Mouse (Mus musculus) embryonic facial prominence, embryonic 11.5 days (tissue): ENCODE measurements around the gene Dlg2. TPM values are rescaled to one million over a fixed set of nuclear protein-coding genes. Genes with fewer than 3 reads are reported as not detected.
A peak's percentile ranks its signal among the peaks of the same experiment; 100 is the strongest.

Experiments
- ATAC-seq: fragments of 200-750 bp; cut with Nextera tagmentation; replicated peaks from 2 replicates; pipeline ENCODE4 v1.8.0; 2017; ENCODE audit warnings: low read depth; ENCODE audit not compliant: insufficient number of reproducible peaks, low FRiP score, low TSS enrichment
- DNase-seq: peaks from one replicate; pipeline ENCODE4 v3.0.0-alpha.2; 2015; ENCODE audit warnings: low spot score
- H3K27ac ChIP-seq: fragments of 300-500 bp; sonication (generic); replicated peaks from 2 replicates; pipeline ENCODE4 v1.5.1; 2014; ENCODE audit warnings: mild to moderate bottlenecking, low read depth, low read length, control low read depth
- H3K27me3 ChIP-seq: fragments of 300-500 bp; sonication (generic); 2 replicates; pipeline ENCODE4 v1.6.1; 2014; ENCODE audit warnings: mild to moderate bottlenecking, low read length, moderate library complexity, mixed read lengths; ENCODE audit not compliant: control insufficient read depth, insufficient read depth
- H3K36me3 ChIP-seq: fragments of 300-500 bp; sonication (generic); replicated peaks from 2 replicates; pipeline ENCODE4 v1.6.1; 2014; ENCODE audit warnings: low read depth, mild to moderate bottlenecking, low read length, moderate library complexity, mixed read lengths; ENCODE audit not compliant: control insufficient read depth, insufficient read depth
- H3K4me1 ChIP-seq: fragments of 300-500 bp; sonication (generic); 2 replicates; pipeline ENCODE4 v1.6.1; 2014; ENCODE audit warnings: low read length, mixed read lengths; ENCODE audit not compliant: control insufficient read depth, insufficient read depth
- H3K4me2 ChIP-seq: fragments of 300-500 bp; sonication (generic); 2 replicates; pipeline ENCODE4 v1.6.1; 2014; ENCODE audit warnings: low read depth, mild to moderate bottlenecking, control low read depth, low read length, moderate library complexity
- H3K4me3 ChIP-seq: fragments of 300-500 bp; sonication (generic); 2 replicates; pipeline ENCODE4 v1.5.1; 2014; ENCODE audit warnings: low read depth, low read length, control low read depth
- H3K9ac ChIP-seq: fragments of 300-500 bp; sonication (generic); replicated peaks from 2 replicates; pipeline ENCODE4 v1.6.1; 2014; ENCODE audit warnings: mild to moderate bottlenecking, control low read depth, low read length
- H3K9me3 ChIP-seq: fragments of 300-500 bp; sonication (generic); replicated peaks from 2 replicates; pipeline ENCODE4 v1.6.1; 2016; ENCODE audit warnings: mild to moderate bottlenecking, low read length, inconsistent platforms, mixed read lengths; ENCODE audit not compliant: control insufficient read depth
- WGBS: fragments of 180-500 bp; shearing (Covaris S2); extraction: QIAGEN DNeasy Blood & Tissue Kit; methylation state at CpG from one replicate; pipeline ENCODE4 v1.1.7; 2014; 5-methylcytosine and 5-hydroxymethylcytosine counted together
- polyA plus RNA-seq: library from polyadenylated mRNA; unstranded; fragments of >200 nt; fragmentation: Nextera tagmentation; extraction: Ambion mirVana; gene quantifications from 2 replicates; pipeline ENCODE4 v1.2.1, GENCODE M21; 2014

Dlg2 gene
- polyA plus RNA-seq, 1 experiment from 2014 or later = 5.3 TPM

DNA sequence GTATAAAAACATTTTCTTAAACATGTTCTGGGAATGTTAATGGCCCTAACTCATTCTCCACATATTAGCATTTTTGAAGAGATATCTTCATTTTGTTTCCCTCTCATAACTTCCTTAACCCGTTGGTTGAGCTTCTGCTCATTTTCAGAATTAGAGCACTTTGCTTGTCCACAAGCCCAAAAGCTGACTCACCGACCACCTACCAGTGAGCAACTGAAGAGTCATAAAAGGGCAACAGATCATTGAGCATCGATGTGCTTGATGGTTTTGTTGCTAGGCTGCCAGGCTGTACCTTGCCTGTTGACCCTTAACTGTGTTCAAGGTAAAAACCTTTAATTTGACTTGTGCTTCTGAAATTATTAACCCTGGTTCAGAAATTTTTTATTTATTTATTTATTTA lies 1440.3 kb downstream of the Dlg2 start:
- Histone ChIP-seq H3K4me2 (no peak overlapping the region), H3K4me3 (no peak overlapping the region), H3K9ac (no peak overlapping the region), H3K27ac (no peak overlapping the region), H3K36me3 (no peaks in the 10 kb centered on the region), H3K27me3 (no peaks in the 10 kb centered on the region), H3K9me3 (no peaks in the 10 kb centered on the region), H3K4me1 (no peaks in the 10 kb centered on the region)
- DNase-seq = no peak
- 82% methylated on average over 3 of the region's 3 CpGs for WGBS
- ATAC-seq = no peak

DNA sequence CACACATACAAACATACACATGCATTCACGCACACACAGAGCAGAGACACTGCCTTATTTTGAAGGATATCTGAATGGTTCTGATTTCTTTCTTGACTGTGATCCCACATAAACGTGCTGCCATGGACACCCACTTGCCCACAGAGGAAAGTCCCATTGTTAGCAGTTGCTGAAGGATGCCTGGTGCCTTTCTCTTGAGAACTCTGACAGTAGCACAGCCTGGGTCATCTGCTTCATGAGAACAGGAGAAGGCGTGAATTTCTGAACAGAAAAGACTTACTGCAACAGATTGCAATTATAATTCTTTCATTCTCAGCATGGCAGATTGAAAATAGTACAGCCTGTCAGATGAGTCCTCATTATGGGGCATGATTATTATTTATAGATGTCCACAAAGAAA lies 1442.6 kb downstream of the Dlg2 start:
- no peaks in the 10 kb centered on the region for H3K27me3 ChIP-seq
- no peak overlapping the region for H3K4me2 ChIP-seq
- no peaks in the 10 kb centered on the region for H3K36me3 ChIP-seq
- WGBS = 79% methylated on average over 3 of the region's 3 CpGs
- no peak overlapping the region for H3K27ac ChIP-seq
- ATAC-seq (no peak), DNase-seq (no peak)
- no peaks in the 10 kb centered on the region for H3K4me1 ChIP-seq
- no peak overlapping the region for H3K4me3 ChIP-seq
- no peak overlapping the region for H3K9ac ChIP-seq
- H3K9me3 ChIP-seq = no peaks in the 10 kb centered on the region

DNA sequence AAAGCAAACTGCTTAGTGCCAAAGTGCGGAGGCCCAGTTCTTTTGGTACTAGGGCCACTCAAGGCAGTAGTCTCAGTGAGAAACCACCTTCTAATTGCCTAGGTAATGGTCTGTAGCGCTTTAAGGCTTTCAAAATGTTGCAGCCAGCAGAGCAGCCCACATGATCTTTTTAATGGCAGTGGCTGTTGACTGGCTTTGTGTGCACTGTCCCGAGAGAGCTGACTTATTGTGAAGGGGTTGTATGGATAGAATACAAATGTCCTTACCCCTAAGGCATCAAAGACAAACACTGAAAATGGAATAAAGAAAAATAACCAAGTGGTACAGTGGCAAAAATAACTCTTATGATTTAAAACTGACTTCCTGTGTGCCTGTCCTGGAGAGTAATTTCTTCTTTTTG lies 1443.3 kb downstream of the Dlg2 start:
- Histone ChIP-seq H3K4me1 (no peaks in the 10 kb centered on the region), H3K27ac (no peak overlapping the region), H3K4me3 (no peak overlapping the region), H3K9ac (no peak overlapping the region), H3K36me3 (no peaks in the 10 kb centered on the region), H3K27me3 (no peaks in the 10 kb centered on the region), H3K4me2 (no peak overlapping the region), H3K9me3 (no peaks in the 10 kb centered on the region)
- ATAC-seq (no peak), DNase-seq (no peak)
- WGBS = 85% methylated on average over 3 of the region's 3 CpGs

DNA sequence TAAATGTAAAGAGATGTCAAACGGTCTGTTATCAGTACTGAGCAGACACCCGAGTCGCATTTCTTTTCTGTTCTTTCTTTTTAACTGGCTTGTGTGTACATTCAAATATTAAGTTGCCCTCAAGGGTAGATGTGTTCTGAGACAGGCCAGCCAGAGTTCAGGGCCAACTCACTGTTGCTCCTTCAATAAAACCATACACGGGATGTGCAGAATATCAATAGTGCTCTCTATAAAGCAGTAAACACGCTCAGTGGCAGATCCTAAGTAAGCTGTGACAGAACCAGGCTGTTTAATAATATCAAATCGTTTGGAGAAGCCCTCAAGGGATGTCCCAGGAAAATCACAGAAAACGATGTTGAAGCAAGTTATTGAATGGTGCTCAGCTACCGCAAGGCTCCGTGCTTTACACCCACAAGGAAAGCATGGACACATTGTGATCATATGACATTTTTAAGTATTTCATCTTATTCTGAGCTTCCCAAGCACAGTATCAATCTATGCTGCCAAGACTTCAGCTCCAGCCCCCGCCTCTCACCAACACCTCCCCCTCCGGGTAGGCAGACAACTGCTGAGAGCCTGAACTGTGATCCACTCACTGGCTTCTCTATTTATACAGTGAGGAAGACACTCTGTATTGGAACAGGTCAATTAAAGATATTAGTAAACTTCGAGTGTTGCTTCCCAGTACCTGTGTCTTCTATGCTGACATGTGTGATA lies 1458.6 kb downstream of the Dlg2 start:
- Histone ChIP-seq H3K4me1 (no peaks in the 10 kb centered on the region), H3K4me2 (no peak overlapping the region), H3K27me3 (no peaks in the 10 kb centered on the region), H3K9me3 (no peaks in the 10 kb centered on the region), H3K36me3 (no peaks in the 10 kb centered on the region), H3K27ac (no peak overlapping the region), H3K4me3 (no peak overlapping the region), H3K9ac (no peak overlapping the region)
- 70% methylated on average over 12 of the region's 12 CpGs for WGBS
- peak; percentile 29; the same call in 1 of the 2 replicates for ATAC-seq
- DNase-seq = no peak

DNA sequence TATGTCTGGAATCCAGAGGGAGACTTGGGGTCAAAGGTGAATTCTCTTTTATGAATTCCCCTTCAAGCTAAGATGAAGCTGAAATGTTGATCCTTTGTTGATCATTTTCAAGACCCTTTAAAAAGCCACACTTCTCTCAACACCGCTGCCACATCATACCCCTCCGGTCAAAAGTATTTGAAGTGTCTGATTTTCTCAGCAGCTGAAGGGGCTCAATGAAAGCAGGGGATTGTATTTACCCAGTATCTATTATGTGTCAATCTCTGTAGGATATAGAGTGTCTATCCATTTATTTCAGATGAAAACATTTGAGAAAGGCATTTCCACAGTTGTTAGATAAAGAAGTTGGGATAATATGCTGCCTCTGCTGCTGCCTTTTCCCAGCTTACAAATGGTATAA lies 1459.7 kb downstream of the Dlg2 start:
- DNase-seq (no peak), ATAC-seq (no peak)
- no peak overlapping the region for H3K27ac ChIP-seq
- no peak overlapping the region for H3K4me3 ChIP-seq
- H3K36me3 ChIP-seq = no peaks in the 10 kb centered on the region
- 74% methylated on average over 2 of the region's 2 CpGs for WGBS
- no peaks in the 10 kb centered on the region for H3K9me3 ChIP-seq
- H3K27me3 ChIP-seq = no peaks in the 10 kb centered on the region
- H3K4me1 ChIP-seq = no peaks in the 10 kb centered on the region
- no peak overlapping the region for H3K4me2 ChIP-seq
- H3K9ac ChIP-seq = no peak overlapping the region

DNA sequence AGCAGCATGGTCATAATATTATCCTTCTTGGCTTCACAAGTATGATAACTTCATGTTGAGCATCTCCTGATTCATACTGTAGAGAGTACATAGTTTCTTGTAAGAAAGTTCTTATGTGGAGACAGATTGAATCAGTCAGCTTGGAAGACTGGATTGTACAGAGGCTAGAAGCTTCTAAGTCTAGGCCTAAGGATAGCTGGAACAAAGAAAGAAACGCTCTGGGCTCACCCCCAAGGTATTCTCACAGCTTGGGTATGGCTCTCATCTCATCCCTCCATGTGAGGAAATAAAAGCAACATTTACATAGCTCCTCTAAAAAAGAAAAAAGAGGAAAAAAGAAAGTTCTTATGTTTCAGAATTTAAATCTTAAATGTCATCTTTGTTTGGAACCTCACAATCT lies 1466.8 kb downstream of the Dlg2 start:
- no peak overlapping the region for H3K4me3 ChIP-seq
- no peak overlapping the region for H3K4me2 ChIP-seq
- H3K4me1 ChIP-seq = no peaks in the 10 kb centered on the region
- H3K27me3 ChIP-seq = no peaks in the 10 kb centered on the region
- H3K9ac ChIP-seq = no peak overlapping the region
- H3K9me3 ChIP-seq = no peaks in the 10 kb centered on the region
- ATAC-seq (no peak), DNase-seq (no peak)
- H3K36me3 ChIP-seq = no peaks in the 10 kb centered on the region
- WGBS = 64% methylated on average over 1 of the region's 1 CpGs
- no peak overlapping the region for H3K27ac ChIP-seq

- 91% methylated on average over 1 of the region's 1 CpGs for WGBS
These were observed 1479.1 kb downstream of the Dlg2 start for GRCm38 (mm10) chr7:91955584-91955983.

GRCm38 (mm10) chr7:91962956-91963355 lies 1486.5 kb downstream of the Dlg2 start:
- Histone ChIP-seq H3K4me1 (no peaks in the 10 kb centered on the region), H3K9ac (no peak overlapping the region), H3K9me3 (no peaks in the 10 kb centered on the region), H3K4me3 (no peak overlapping the region), H3K27ac (no peak overlapping the region), H3K4me2 (no peak overlapping the region), H3K36me3 (no peaks in the 10 kb centered on the region), H3K27me3 (no peaks in the 10 kb centered on the region)
- ATAC-seq (no peak), DNase-seq (no peak)
- WGBS = 87% methylated on average over 2 of the region's 2 CpGs

More at GRCm38 (mm10) chr7:91955584-91955983, 1479.1 kb downstream of the Dlg2 start:
- Histone ChIP-seq H3K4me2 (no peak overlapping the region), H3K9ac (no peak overlapping the region), H3K27ac (no peak overlapping the region), H3K4me3 (no peak overlapping the region), H3K9me3 (no peaks in the 10 kb centered on the region), H3K36me3 (no peaks in the 10 kb centered on the region), H3K27me3 (no peaks in the 10 kb centered on the region), H3K4me1 (no peaks in the 10 kb centered on the region)
- no peak for DNase-seq
- no peak for ATAC-seq
